Mouse (Mus musculus) inflammation-experienced regulatory T-cells, adult 6 months (primary cell): Measurements from ENCODE around the gene Cacng2. TPM values are rescaled to one million over a fixed set of nuclear protein-coding genes. Genes with fewer than 3 reads are reported as not detected.
A peak's percentile ranks its signal among the peaks of the same experiment; 100 is the strongest.

Experiments
- ATAC-seq: one replicate; pipeline ENCODE4 v1.8.0; 2017
- polyA plus RNA-seq, 3 experiments: library from polyadenylated mRNA; unstranded; fragments of 100-300 nt; shearing (Covaris generic); gene quantifications; one replicate each; pipeline ENCODE4 v1.2.1; 2017

Cacng2 gene
- polyA plus RNA-seq = not detected

DNA sequence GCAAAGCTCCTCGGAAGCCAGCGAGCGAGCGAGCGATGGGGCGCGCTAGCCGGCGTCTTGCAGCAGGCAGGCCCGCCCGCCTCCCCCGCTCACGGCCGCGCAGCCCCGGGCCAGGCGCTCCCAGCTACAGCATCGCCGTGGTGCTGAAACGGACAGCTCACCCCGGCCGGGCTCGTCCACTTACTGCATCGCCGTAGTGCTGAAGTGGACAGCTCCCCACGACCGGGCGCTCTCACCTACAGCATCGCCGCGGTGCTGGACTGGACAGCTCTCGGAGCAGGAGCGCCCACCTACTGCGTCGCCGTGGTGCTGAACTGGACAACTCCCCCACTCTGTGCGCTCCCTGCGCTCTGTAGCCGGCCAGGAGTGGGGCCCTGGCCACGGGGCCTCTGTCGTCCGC, at the start of gene Cacng2:
TSS of gene Cacng2 (minus strand) at position 325 of the 400 bp plus-strand sequence.
- peak; percentile 25 for ATAC-seq

DNA sequence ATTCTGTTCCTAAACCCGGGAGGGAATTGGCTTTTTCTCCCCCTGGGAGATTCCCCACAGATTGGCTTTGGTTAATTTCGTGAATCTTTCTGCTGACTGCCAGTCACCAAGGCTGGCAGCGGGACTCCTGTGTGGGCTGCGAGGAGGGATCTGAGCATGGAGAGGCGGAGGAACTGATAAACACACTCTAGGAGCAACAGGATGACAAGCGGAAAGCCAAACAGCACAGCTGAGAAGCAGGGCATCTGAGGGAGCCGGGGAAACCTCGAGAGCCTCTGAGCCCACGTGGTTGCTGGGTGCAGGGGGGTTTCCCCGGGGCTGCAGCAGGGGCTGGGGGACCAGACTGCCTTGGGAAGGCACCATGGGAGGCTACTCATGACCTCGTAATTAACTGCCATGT, 49.7 kb upstream of the Cacng2 start:
- ATAC-seq = no peak

DNA sequence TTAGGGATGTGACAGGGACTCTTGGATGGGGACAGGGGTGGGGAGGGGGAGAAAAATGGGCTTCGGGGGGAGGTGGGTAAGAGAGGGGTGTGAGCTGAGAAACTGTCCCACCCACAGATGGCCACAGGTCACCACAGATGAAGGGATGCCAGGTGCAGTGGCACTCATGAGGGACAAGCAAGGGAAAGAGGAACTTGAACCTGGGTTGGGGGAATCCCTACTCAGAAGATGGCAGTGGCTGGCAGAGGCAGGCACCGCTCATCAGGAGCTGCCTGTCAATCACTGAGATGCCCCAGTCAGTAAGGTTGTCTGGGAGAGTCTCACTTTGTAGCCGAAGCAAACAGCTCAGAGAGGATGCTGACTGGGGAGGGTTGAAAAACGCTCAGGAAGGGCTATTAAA, 45.5 kb upstream of the Cacng2 start:
- ATAC-seq = no peak

DNA sequence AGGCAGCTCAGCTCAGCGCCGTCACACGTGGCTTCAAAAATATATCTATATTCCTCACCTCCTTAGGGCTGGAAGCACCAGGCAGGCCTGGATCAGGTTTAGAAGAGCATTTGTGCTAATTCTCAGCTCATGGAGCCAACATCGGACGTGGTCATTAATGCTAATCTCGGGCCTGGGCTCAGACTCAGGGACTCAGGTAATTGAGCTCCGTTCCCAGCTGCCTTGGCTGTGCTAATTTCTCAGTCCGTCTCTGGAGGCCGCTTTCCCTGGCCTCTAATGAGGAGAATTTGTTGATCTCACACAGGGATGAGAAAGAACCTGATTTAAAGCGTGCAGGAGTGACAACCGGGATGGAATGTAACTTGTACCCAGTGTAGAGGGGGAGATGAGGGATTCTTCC, 44.6 kb upstream of the Cacng2 start:
- no peak for ATAC-seq

DNA sequence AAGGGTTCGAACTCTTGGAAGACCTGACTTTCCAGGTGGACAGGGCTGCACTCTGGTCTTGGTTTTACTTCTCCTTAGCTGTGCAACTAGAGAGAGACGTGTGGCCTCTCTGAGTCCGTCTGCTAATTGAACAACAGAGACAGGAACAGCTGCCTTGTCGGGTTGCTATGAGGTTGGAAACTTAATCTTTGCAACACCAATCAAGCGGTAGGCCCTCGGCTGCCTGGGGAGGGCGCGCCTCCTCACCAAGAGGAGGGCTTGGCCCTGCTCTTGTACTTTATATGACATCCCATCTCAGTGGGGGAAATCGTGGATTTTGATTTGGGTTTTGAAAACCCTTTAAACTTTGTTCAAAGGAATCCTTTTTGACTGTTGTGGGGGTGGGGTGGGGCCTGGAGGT, 42.1 kb upstream of the Cacng2 start:
- no peak for ATAC-seq

DNA sequence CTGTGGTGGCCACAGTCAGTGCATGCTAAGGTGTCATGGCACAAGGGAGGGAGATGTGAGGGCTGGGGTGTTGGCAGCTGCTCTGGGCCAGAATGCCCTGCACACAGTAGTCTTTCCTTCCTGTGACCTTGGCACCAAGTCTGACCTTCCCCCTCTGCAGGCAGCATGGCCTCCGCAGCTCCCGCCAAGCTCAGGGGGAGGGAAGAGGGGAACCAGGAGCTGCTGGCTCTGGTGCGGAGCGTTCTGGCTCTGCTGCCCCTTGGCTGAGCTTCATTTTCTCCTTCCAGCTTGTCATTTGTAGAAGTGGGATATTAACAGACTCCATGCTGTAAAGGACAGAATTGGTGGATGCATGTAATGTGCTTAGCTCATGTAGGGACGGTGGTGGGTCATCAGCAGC, 38.5 kb upstream of the Cacng2 start:
- no peak for ATAC-seq

DNA sequence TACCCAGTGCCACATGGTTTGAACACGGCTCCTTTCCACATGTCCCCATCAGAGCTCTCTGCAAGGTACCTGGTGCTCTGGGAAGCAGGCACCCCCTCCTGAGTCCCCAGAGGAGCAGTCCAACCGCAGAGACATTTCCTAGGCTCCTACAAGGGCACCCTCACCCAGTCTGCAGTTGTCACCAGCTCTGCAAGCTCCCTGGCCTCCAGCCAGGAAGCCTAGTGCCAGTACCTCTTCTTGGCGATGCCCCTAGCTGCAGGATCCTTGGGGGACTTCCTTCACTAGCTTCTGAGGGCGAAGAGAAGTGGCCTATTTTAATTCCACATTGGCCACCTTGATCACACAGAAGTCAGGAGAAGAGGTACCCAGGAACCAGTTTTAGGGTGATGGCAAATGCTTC, 38.0 kb upstream of the Cacng2 start:
- ATAC-seq = no peak

DNA sequence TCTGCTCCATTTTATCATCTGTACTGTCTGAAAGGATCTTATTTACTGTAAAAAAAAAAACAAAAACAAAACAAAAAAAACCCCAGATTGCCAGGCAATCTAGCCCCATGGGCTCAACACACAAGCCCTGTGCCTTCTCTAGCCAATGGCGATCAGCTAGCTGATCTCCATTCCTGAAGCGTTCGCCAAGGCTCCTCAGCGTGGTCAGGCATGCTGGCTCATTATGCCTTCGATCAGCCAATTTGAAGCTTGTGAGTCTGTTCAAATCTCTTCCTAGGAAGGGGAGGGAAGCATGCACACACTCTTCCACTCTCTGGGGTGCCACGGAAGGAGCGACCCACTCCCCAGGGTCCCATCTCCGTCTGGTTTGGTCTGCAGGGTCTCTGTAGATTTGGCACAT, 37.5 kb upstream of the Cacng2 start:
- ATAC-seq = no peak

DNA sequence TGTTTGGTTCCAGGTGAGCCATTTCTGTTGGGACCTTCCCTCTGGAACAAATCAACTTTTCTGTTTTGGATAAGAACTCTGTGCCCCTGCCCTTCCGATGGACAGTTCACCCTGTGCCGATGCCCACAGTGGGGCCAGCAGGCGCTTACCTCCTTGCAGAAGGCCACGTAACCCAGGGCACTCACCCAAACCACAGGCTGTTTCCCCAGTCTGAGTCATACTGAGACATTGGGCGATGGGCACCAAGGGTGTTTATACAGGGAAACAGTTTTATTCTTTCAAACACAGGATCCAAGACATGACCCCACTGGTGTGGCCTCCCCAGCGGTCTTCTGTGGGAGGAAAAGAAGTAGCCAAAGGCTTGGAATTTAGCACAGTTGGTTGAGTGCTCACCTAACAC, 35.6 kb upstream of the Cacng2 start:
- no peak for ATAC-seq

DNA sequence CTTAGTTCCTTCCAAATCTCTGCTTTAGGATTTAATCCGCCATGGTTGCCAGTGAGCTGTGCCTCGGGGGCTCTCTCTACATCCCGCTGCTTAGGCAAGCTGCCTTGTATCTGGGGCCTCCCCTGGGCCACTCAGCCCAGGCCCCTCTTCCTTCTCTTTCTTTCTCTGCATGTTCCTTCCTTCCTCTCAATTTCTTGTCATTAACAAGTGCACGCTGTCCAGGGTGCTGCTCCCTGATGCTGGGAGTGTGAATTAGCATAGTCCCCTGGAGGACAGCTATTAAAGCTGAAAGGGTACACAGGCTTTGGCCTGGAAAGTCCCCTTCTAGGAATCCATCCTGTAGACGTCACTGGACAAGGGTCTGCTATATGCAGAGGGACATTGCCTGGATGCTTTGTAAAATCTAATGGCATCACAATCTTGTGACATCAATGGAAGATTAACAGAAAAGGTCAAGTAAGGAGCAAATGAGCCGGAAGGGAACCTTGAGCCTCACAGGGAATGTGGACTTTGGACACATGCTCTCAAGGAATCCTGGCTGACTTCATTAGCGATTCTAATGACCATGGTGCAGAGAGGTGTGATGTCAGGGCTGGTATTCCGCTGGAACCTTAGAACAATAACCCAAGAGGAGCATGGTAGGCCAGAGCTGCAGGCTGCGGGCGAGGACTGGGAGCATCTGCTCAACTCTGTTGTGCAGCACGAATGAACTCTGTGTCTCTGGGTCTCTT, 33.4 kb upstream of the Cacng2 start:
- ATAC-seq = no peak

DNA sequence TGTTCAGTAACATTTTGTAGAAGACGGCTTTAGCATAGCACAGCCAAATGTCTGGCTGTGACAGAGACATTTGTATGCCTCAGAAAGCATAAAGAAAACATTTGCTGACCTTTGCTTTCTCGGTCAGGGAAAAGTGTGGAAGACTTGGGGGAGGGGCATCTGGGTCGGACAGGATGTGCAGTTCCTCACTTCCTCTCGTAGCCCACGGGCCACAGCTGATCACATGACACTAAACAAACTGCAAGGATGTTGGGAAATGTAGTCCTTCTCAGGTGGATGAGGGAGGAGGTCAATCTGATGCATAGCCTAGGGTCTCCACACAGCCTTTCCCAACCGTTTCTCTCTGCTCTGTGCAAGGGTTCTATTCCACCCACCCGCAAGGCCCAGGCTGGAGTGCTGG, 28.7 kb upstream of the Cacng2 start:
- no peak for ATAC-seq

DNA sequence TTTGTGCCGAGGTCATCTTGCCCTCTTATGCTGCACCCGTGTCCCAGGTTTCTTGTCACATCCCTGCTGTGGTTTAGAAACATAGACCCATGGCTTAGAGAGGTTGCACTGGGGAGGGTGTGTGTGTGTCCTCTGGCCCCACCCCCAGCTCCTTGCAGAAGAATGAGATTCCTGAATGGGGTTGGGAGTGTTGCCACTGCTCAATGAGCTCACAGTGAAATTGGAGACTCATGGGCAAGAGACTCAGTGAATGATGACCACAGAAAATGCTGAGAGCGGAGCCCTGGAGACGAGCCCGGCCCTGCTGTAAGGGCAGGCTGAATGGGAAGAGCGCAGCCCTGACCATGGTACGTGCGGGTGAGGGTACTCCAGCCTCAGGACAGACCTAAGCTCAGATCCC, 20.4 kb upstream of the Cacng2 start:
- ATAC-seq = no peak

DNA sequence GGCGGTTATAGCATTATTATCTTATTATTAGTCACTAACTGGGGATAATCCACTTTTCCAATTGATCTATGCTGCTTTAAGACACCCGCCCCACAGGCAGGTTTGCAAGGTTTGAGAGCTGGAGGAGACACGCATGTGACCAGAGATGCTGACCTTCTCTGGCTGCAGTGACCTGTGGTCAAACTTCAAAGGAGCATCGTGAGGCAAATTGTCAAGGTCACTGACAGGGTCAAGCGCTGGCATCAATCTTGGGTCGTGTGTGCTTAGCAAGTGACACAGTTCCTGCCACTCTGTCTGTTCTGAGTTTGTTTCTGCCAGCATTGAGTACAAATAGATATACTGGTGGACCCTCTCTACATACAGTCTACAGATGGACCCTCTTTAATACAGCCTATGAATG, 14.8 kb upstream of the Cacng2 start:
- no peak for ATAC-seq

DNA sequence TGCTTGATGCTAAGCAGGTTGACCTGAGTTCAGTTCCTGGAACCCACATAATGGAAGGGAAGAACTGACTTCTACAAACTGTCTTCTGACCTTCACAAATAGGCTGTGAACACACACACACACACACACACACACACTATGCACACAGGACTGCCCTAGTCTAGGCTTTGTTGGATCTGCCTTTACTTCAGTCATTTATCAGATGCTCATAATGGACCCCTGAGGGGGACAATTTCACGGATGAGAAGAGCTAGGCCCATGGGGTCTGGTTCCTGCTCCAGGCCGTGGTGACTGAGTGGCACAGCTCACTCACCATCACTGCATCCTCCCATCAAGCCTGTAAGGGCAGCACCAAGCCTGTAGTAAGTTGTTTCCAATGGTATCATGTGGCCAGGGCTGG, 13.6 kb upstream of the Cacng2 start:
- ATAC-seq = no peak

DNA sequence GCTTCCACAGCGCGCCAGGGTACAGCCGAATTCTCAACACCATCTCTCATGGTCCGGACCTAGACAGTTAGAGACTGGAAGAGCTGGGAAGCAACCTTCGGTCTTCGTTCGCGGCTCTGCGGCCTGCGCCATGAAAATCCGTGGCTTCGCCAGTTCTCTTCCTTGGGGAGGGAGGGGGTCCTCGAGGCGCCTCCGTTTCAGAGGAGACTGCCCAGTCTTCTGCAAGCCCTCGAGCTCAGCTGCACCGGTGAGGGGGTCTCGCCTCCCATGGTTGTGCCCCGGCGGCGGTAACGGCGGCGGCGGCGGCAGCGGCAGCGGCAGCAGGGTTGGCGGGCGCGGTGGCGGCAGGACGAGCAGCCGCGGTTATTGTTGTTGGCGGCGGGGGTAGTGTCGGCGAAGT, 580 bp downstream of the Cacng2 start:
- ATAC-seq = no peak

DNA sequence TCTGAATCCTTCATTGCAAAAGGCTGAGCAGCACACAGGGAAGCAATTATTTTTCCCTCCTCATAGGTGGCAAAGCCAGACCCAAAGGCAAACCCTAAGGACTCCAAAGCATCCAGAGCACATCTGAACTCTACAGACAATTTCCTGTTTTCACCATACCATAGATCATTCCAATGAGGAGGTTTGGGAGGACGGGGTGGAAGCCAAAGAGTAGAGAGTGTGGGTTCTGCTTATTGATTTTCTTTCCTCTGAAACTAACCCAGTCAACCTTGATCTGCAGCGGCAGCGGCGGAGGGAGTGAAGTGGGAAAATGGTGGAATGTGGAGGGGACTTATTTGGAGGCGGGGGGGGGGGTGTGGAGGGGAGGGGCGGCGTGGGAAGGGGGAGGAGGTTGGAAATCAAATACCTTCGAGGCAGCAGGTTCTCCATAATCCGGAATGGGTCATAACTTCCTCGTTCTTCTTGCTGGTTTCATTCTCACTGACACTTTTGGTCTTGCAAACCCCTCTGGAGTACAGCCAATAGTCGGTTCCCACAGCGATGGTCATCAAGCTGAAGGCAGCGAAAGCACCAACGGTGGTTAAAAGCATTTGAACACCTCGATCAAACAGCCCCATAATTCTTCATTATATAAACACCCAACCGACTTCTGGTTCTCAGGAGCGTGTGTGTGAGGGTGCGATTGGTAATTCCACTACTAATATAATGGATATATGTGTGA, 1.4 kb downstream of the Cacng2 start:
- no peak for ATAC-seq

DNA sequence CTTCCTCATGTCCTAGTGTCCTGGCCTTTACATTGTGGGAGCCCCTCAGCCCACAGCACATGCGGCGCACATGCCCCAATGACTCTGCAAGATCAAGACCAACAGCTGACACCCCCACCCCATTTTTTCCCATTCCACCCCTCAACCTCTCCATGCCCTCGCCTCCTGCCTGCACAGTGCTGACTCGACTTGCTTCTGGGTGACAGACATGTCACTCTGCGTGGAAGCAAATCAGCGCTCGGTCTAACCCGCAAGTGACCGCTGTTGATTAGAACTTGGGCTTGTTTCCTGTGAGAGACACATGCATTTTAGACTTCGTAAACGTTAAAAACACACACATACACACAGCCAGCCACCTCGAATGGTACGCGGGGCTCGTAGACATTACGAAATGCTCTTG, 2.1 kb downstream of the Cacng2 start:
- ATAC-seq = no peak

DNA sequence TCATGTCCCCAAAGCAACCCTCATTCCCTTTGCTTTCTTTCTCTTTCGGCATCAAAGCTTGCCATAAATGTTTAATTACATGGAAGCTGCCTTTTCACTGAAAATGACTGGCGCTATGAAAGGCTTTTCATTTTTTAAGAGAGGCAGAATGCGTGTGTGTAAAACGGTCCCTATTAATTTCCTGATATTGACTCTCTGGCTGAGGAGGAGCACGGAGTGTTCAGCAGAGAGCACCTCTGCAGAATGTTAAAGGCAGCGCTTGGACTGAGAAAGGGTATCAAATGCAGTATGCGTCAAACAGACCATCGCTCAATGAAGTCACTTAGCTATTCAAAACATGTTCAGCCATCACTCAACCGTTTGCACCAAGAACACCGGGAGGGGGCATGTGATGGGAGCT, 2.9 kb downstream of the Cacng2 start:
- ATAC-seq = no peak

DNA sequence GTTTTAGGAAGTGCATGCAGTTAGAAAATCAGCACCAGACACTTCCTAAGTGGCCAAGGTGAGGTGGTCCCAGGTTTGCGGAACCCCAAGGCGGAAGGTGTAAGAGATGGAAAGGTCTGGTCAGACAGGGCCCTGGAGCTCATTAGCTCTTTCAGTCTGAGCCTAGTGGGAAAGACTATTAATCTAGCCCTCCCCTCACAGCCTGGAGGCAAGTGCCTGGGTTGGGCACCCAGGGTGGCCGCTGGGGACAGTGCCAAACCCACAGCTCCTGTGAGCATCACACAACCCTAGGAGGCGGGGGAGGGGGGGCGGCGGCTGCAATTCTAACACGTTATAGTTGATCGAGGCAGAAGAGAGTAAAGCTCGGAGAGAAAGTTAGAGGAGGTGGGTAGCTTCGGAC, 3.6 kb downstream of the Cacng2 start:
- no peak for ATAC-seq

DNA sequence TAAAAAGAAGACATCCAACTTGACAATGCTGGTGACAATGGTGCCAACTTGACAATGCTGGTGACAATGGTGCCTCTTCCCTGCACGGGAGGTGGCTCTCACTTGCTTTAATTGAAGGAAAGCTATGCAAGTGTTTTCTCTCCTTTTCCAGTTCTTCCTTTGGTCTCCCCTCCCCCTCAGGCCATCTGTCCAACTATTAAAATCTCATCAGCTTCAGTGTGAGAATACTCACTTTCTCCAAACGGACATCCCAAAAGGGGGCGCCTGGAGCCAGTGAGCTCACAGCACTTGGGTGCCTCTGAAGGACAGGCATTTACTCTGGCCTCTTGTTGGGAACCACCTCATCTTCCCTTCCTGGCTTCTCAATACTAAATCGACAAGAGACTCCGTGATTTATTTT, 20.3 kb downstream of the Cacng2 start:
- ATAC-seq = no peak

DNA sequence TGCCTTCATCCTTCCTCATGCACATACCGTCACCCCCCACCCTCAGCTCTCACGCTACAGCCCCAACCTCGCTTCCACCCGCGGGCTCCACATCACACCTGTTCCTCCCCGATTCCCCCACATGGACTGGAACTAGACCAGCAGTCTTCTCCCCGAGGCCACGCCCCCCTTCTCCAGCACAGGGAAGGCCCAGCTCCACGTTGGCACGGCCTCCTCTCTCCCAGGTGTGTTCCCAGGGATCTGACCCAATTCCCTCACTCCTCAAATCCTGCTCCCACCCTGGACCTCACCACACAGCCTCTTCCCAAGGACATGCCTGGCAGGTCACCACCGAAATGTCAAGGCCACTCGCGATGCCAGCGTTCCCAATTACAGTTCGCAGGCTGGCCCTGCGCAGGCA, 23.8 kb downstream of the Cacng2 start:
- ATAC-seq = no peak

DNA sequence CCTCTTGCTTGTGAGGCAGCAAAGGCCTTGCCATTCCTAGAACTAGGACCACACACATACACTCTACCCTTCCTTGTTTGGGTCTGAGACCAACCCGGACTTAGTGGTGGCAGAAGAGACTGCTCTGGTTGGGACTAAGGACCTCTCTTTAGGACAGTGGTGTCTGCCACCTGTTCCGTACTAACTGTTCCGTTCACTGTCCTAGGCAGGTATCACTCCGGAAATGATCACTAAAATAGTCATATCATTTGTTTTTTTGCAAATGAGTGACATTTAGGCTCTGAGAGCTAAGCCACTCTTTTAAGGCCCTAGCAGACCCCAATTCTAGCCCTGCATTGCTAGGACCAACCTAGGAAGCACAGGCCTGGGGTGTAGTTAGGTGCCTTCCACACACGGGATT, 26.2 kb downstream of the Cacng2 start:
- no peak for ATAC-seq

DNA sequence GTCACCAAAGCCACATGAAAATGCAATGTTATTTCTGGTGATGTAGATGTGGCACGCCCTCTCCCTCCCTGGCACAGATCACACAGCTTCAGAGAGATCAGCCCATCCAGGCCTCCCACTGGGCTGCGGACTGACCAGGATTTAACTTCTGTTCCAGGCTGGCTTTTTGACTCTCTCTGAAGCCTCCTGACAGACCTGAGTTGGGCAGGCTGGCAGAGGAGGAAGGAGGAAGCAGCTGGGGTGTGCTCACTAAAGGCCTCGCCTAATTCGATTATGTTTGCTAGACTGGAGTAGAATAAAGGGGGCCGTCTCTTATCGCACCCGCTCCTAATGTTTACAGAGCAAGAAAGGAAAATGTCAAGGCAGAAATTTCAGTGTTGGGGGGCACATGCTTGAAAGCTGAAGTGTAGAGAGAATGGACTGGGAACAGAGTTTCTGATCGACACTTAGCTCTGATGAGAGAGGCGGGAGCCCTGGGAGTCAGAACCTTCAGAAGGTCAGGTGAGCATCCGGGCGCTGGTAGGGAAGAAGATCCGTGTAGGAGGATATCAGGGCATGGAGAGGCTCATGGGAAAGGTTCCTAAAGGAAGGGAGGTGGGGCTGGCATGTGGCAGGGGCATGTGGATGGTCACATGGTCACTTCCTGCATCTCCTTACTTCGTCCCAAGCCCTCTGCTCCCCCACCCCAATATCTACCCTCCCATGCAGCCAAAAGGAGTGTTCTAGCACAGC, 36.8 kb downstream of the Cacng2 start:
- ATAC-seq = no peak

DNA sequence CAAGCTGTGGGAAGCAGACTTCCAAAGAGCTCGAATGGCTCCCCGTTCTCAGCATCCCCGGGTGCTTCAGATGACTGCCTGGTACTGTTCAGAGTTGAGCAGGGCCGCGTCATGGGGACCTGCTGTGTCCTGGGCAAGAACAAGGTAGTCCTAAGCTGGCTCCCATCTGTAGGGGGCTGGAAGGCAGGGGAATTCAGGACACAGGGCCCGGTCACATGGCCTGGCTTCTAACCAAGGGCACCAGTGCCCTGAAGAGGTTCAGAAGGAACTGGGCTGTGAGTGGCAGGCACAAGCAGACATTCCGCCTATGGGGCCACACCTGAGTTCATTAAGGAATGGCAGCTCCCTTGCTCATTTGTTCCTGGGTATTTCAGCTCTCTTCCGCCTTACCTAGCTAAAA, 37.7 kb downstream of the Cacng2 start:
- ATAC-seq = no peak
